21 mouse cellular contexts compared by ENCODE assay signal in genomic region chr5:32208460-32208859, GRCm38 (mm10). TPM values are rescaled to one million over a fixed set of nuclear protein-coding genes. Genes with fewer than 3 reads are reported as not detected.
"Had no signal": no experiment of that assay in that cellular context is flagged by ENCODE, and none has a peak within 500 bp of the region (broad histone marks: within the 10 kb centered on the region; RNA-seq: fewer than 3 reads in every experiment).

No protein-coding gene starts in this region.

- H3K4me1 ChIP-seq: lung, embryonic 15.5 days; neural tube, embryonic 13.5 days; neural tube, embryonic 15.5 days had no signal

- H3K9me3 ChIP-seq: lung, embryonic 15.5 days; midbrain, embryonic 10.5 days; midbrain, embryonic 12.5 days; neural tube, embryonic 13.5 days; neural tube, embryonic 15.5 days had no signal

- ATAC-seq: lung, postnatal 0 days; midbrain, embryonic 16.5 days had no signal

- H3K4me3 ChIP-seq: lung, embryonic 15.5 days; midbrain, embryonic 10.5 days; midbrain, embryonic 12.5 days; myocyte; neural tube, embryonic 13.5 days; neural tube, embryonic 15.5 days had no signal

- H3K36me3 ChIP-seq: lung, embryonic 15.5 days; midbrain, embryonic 10.5 days; midbrain, embryonic 12.5 days; neural tube, embryonic 13.5 days; neural tube, embryonic 15.5 days had no signal

- H3K4me2 ChIP-seq: lung, embryonic 15.5 days; midbrain, embryonic 12.5 days; neural tube, embryonic 13.5 days; neural tube, embryonic 15.5 days had no signal

- H3K27me3 ChIP-seq: lung, embryonic 15.5 days; midbrain, embryonic 12.5 days; neural tube, embryonic 13.5 days; neural tube, embryonic 15.5 days had no signal

- DNase-seq: lung, adult 2 months; lung, postnatal 14 days; lung, postnatal 36 days; midbrain, embryonic 14.5 days; retina, postnatal 1 day; right cerebral cortex, adult 18-20 months; right cerebral cortex, postnatal 25 days; right cerebral cortex, postnatal 4 days; spleen, adult 18-20 months; thymus, adult 18-20 months; thymus, postnatal 14 days; thymus, postnatal 36 days had no signal

- H3K27ac ChIP-seq: lung, embryonic 15.5 days; macrophage; midbrain, embryonic 10.5 days; midbrain, embryonic 12.5 days; neural tube, embryonic 13.5 days; neural tube, embryonic 15.5 days had no signal

- H3K9ac ChIP-seq: lung, embryonic 15.5 days; midbrain, embryonic 12.5 days; neural tube, embryonic 13.5 days; neural tube, embryonic 15.5 days had no signal

RNA-seq across cellular contexts. Expression of gene Plb1, which starts 24.0 kb away (rescaled TPM):
- polyA plus RNA-seq: midbrain, embryonic 14.5 days; neural tube, embryonic 13.5 days; neural tube, embryonic 15.5 days had no signal
